20 mouse cellular contexts compared by ENCODE assay signal in the genomic region with DNA sequence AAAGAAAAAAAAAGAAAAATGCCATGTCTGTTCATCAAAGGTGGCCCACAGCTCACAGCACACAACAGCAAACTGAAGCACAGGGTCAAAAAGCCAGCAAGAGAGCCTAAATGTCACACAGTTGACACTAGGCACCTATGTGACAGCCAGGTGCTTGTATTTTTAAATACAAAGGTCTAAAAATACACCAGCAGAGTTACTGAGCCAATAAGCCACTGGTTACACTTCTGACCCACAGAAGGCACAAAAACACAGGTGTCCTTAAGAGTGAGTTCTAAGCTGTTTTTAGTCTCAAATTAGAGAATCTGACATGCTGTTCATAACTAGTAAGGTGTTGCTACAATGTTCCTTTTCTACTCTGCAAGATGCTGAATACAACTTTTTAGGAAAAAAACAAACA.
"Had no signal": no experiment of that assay in that cellular context is flagged by ENCODE, and none has a peak within 500 bp of the region (broad histone marks: within the 10 kb centered on the region; RNA-seq: fewer than 3 reads in every experiment).

No protein-coding gene starts in this region.

- ATAC-seq: intestine, embryonic 16.5 days had no signal

- H3K9ac ChIP-seq: limb, embryonic 12.5 days; limb, embryonic 15.5 days; liver, embryonic 13.5 days had no signal

- H3K27ac ChIP-seq: limb, embryonic 12.5 days; limb, embryonic 15.5 days; liver, embryonic 13.5 days had no signal

- H3K27me3 ChIP-seq: limb, embryonic 12.5 days; limb, embryonic 15.5 days; liver, embryonic 13.5 days had no signal

- H3K4me3 ChIP-seq: limb, embryonic 12.5 days; limb, embryonic 15.5 days; liver, embryonic 13.5 days had no signal

- H3K4me1 ChIP-seq: limb, embryonic 12.5 days; limb, embryonic 15.5 days had no signal

- DNase-seq: kidney, adult 18-20 months; kidney, adult 9 months; kidney, postnatal 14 days; kidney, postnatal 4 days; layer of hippocampus, adult 9-11 months; left cerebral cortex, postnatal 4 days; liver, embryonic 13.5 days; lung, adult 2 months; lung, postnatal 14 days; lung, postnatal 4 days; midbrain, embryonic 14.5 days; right cerebral cortex, adult 18-20 months; right cerebral cortex, postnatal 14 days; right cerebral cortex, postnatal 4 days; spleen, adult 18-20 months; thymus, adult 18-20 months; thymus, postnatal 14 days had no signal
